Comparison of ENCODE assay signal across 21 mouse cellular contexts in the genomic region with DNA sequence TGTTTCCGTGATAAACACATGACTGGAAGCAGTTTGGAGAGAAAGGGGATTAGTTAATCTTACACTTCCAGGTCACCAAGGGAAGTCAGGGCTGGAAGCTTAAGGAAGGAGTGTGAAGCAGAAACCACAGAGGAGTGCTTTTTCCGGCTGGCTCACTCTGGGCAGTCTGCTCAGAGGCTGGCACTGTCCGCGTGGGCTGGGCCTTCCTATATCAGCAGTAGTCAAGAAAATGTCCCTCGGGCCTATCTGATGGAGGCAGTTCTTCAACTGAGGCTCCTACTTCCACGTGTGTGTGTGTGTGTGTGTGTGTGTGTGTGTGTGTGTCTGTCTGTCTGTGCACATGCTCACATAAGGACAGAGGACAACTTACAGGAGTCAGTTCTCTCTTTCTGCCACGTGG. TPM values are rescaled to one million over a fixed set of nuclear protein-coding genes. Genes with fewer than 3 reads are reported as not detected.
"Had no signal": no experiment of that assay in that cellular context is flagged by ENCODE, and none has a peak within 500 bp of the region (broad histone marks: within the 10 kb centered on the region; RNA-seq: fewer than 3 reads in every experiment).

No protein-coding gene starts in this region.

- ATAC-seq: lung, postnatal 0 days; midbrain, embryonic 13.5 days; midbrain, embryonic 15.5 days had no signal

- H3K4me3 ChIP-seq: lung, embryonic 15.5 days; midbrain, embryonic 13.5 days; midbrain, embryonic 15.5 days; neural tube, embryonic 12.5 days; stomach, embryonic 15.5 days had no signal

- H3K4me1 ChIP-seq: lung, embryonic 15.5 days; midbrain, embryonic 13.5 days; midbrain, embryonic 15.5 days; neural tube, embryonic 12.5 days; stomach, embryonic 15.5 days had no signal

- H3K9ac ChIP-seq: lung, embryonic 15.5 days; midbrain, embryonic 13.5 days; midbrain, embryonic 15.5 days; neural tube, embryonic 12.5 days; stomach, embryonic 15.5 days had no signal

- DNase-seq: lung, adult 2 months; lung, postnatal 14 days; lung, postnatal 36 days; right cerebral cortex, postnatal 14 days; thymus, adult 2 months; thymus, postnatal 36 days had no signal

- H3K4me2 ChIP-seq: lung, embryonic 15.5 days; midbrain, embryonic 11.5 days; midbrain, embryonic 13.5 days; midbrain, embryonic 15.5 days; neural tube, embryonic 12.5 days; stomach, embryonic 15.5 days had no signal

- H3K9me3 ChIP-seq: lung, embryonic 15.5 days; midbrain, embryonic 13.5 days; midbrain, embryonic 15.5 days; neural tube, embryonic 12.5 days; stomach, embryonic 15.5 days had no signal

- H3K27ac ChIP-seq: lung, embryonic 15.5 days; macrophage; midbrain, embryonic 13.5 days; midbrain, embryonic 15.5 days; neural tube, embryonic 12.5 days; stomach, embryonic 15.5 days; stomach, postnatal 0 days had no signal

- H3K27me3 ChIP-seq: lung, embryonic 15.5 days; midbrain, embryonic 13.5 days; midbrain, embryonic 15.5 days; neural tube, embryonic 12.5 days; stomach, embryonic 15.5 days had no signal

RNA-seq across cellular contexts. Expression of a gene that starts 14.5 kb away (rescaled TPM):
- total RNA-seq: monocyte, adult 5-6 weeks had no signal

RNA-seq across cellular contexts. Expression of a gene that starts 47.7 kb away (rescaled TPM):
- total RNA-seq: megakaryocyte, adult 5-6 weeks; midbrain, postnatal 0 days; monocyte, adult 5-6 weeks; neutrophil, adult 5-6 weeks had no signal
- polyA plus RNA-seq: lung, adult 2 months; lung, embryonic 15.5 days; macrophage; midbrain, embryonic 11.5 days; midbrain, embryonic 13.5 days; midbrain, embryonic 15.5 days; midbrain, postnatal 0 days; neural tube, embryonic 12.5 days; neural tube, embryonic 14.5 days; spleen, adult 2 months; stomach, embryonic 15.5 days; thymus, adult 2 months had no signal

RNA-seq across cellular contexts. Expression of a gene that starts 52.8 kb away (rescaled TPM):
- total RNA-seq: megakaryocyte, adult 5-6 weeks; midbrain, postnatal 0 days; monocyte, adult 5-6 weeks; neutrophil, adult 5-6 weeks had no signal
- polyA plus RNA-seq: lung, embryonic 15.5 days; macrophage; midbrain, embryonic 11.5 days; midbrain, embryonic 13.5 days; midbrain, postnatal 0 days; neural tube, embryonic 12.5 days had no signal
